Mouse (Mus musculus): ENCODE data around the gene Gstm2. TPM values are rescaled to one million over a fixed set of nuclear protein-coding genes. Genes with fewer than 3 reads are reported as not detected.

The Gstm2 gene
- polyA plus RNA-seq, 1 experiment from 2014 or later = 7.9 TPM

GRCm38 (mm10) chr3:107940524-107940923, 45.7 kb downstream of the Gstm2 start:
- ATAC-seq (ENCODE audit: low FRiP score) = no peak
- no peak overlapping the region for H3K27ac ChIP-seq
- H3K4me1 ChIP-seq (replicated peaks; ENCODE audit: control insufficient read depth, insufficient read depth, low read length) = 0 out of 2 replicates have a peak, but pooled peaks cover 6% of the 10 kb centered on the region

DNA sequence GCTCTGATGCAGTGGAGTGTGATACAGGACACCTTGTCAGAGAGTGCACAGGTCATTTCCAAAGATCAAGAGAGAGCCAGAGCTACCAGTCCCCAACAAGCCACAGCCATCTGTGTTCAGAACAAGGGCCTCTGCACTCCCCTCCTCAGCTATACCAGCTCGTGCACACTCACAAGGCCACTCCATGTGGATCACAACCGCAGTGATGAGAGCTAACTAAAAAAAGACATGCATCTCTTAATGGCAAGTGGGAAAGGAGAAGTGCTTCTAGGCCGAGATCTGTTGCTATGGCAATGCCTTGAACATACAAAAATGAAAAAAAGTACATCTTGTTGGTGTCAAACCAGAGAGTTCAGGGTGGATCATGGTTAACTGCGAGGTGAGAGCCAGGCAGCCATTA, 46.4 kb downstream of the Gstm2 start:
- no peaks in the 10 kb centered on the region for H3K9me3 ChIP-seq (ENCODE audit: control insufficient read depth, low read length)
- H3K27ac ChIP-seq = no peak overlapping the region
- ATAC-seq (ENCODE audit: low FRiP score) = no peak
- H3K4me3 ChIP-seq (replicated peaks; ENCODE audit: low read length) = no peak overlapping the region
- 0 out of 2 replicates have a peak, but pooled peaks cover 6% of the 10 kb centered on the region for H3K4me1 ChIP-seq (replicated peaks; ENCODE audit: control insufficient read depth, insufficient read depth, low read length)
- H3K4me2 ChIP-seq (replicated peaks) = no peak overlapping the region
- 60% methylated on average over 4 of the region's 4 CpGs for WGBS
- no peaks in the 10 kb centered on the region for H3K36me3 ChIP-seq (replicated peaks; ENCODE audit: control insufficient read depth, insufficient read depth)
- no peaks in the 10 kb centered on the region for H3K27me3 ChIP-seq (ENCODE audit: control insufficient read depth, insufficient read depth, low read length)
- H3K9ac ChIP-seq = no peak overlapping the region
- DNase-seq (ENCODE audit: low spot score) = no peak

More at GRCm38 (mm10) chr3:107940524-107940923, 45.7 kb downstream of the Gstm2 start:
- Histone ChIP-seq H3K27me3 (ENCODE audit: control insufficient read depth, insufficient read depth, low read length) (no peaks in the 10 kb centered on the region), H3K4me3 (replicated peaks; ENCODE audit: low read length) (no peak overlapping the region), H3K4me2 (replicated peaks) (no peak overlapping the region), H3K9me3 (ENCODE audit: control insufficient read depth, low read length) (no peaks in the 10 kb centered on the region), H3K36me3 (replicated peaks; ENCODE audit: control insufficient read depth, insufficient read depth) (no peaks in the 10 kb centered on the region), H3K9ac (no peak overlapping the region)
- no peak for DNase-seq (ENCODE audit: low spot score)
- WGBS = 77% methylated on average over 7 of the region's 7 CpGs

GRCm38 (mm10) chr3:107939403-107939802, 46.9 kb downstream of the Gstm2 start:
- DNase-seq (ENCODE audit: low spot score) (no peak), ATAC-seq (ENCODE audit: low FRiP score) (no peak)
- Histone ChIP-seq H3K4me3 (replicated peaks; ENCODE audit: low read length) (no peak overlapping the region), H3K36me3 (replicated peaks; ENCODE audit: control insufficient read depth, insufficient read depth) (no peaks in the 10 kb centered on the region), H3K4me1 (replicated peaks; ENCODE audit: control insufficient read depth, insufficient read depth, low read length) (0 out of 2 replicates have a peak, but pooled peaks cover 6% of the 10 kb centered on the region), H3K27me3 (ENCODE audit: control insufficient read depth, insufficient read depth, low read length) (no peaks in the 10 kb centered on the region), H3K9ac (no peak overlapping the region), H3K4me2 (replicated peaks) (no peak overlapping the region), H3K9me3 (ENCODE audit: control insufficient read depth, low read length) (no peaks in the 10 kb centered on the region), H3K27ac (no peak overlapping the region)
- WGBS = 46% methylated on average over 3 of the region's 3 CpGs

DNA sequence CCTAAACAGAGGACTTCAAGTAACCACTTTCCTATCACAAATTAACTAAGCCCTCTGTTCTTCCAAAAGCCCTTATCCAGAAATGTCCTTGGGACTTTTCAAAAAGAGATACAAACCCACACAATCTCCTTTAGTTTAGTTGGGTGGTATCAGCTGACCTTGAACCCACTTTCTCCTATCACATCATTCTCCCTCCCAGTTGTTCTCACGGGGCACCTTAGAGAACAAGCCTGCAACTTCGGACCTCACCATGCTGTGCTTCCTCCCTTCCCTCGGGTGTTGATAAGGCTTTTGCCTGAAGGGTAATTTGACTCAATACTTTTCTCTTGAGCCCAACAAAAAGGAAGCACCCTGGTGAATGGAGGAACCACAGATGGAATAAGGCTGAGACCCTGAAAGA, 50.4 kb downstream of the Gstm2 start:
- Histone ChIP-seq H3K27me3 (ENCODE audit: control insufficient read depth, insufficient read depth, low read length) (no peaks in the 10 kb centered on the region), H3K9me3 (ENCODE audit: control insufficient read depth, low read length) (no peaks in the 10 kb centered on the region), H3K4me3 (replicated peaks; ENCODE audit: low read length) (no peak overlapping the region), H3K4me1 (replicated peaks; ENCODE audit: control insufficient read depth, insufficient read depth, low read length) (peaks cover 6% of the 10 kb centered on the region; the same call in 1 of the 2 replicates), H3K9ac (no peak overlapping the region), H3K27ac (no peak overlapping the region), H3K36me3 (replicated peaks; ENCODE audit: control insufficient read depth, insufficient read depth) (no peaks in the 10 kb centered on the region), H3K4me2 (replicated peaks) (no peak overlapping the region)
- DNase-seq (ENCODE audit: low spot score) (no peak), ATAC-seq (ENCODE audit: low FRiP score) (no peak)
- WGBS = 78% methylated on average over 3 of the region's 3 CpGs

GRCm38 (mm10) chr3:107935268-107935667, 51.0 kb downstream of the Gstm2 start:
- no peak for ATAC-seq (ENCODE audit: low FRiP score)
- Histone ChIP-seq H3K27me3 (ENCODE audit: control insufficient read depth, insufficient read depth, low read length) (no peaks in the 10 kb centered on the region), H3K36me3 (replicated peaks; ENCODE audit: control insufficient read depth, insufficient read depth) (no peaks in the 10 kb centered on the region), H3K4me1 (replicated peaks; ENCODE audit: control insufficient read depth, insufficient read depth, low read length) (peaks cover 12% of the 10 kb centered on the region; the same call in 1 of the 2 replicates), H3K9me3 (ENCODE audit: control insufficient read depth, low read length) (no peaks in the 10 kb centered on the region), H3K27ac (no peak overlapping the region), H3K4me3 (replicated peaks; ENCODE audit: low read length) (no peak overlapping the region), H3K9ac (no peak overlapping the region), H3K4me2 (replicated peaks) (no peak overlapping the region)
- DNase-seq (ENCODE audit: low spot score) = no peak
- 88% methylated on average over 3 of the region's 3 CpGs for WGBS

DNA sequence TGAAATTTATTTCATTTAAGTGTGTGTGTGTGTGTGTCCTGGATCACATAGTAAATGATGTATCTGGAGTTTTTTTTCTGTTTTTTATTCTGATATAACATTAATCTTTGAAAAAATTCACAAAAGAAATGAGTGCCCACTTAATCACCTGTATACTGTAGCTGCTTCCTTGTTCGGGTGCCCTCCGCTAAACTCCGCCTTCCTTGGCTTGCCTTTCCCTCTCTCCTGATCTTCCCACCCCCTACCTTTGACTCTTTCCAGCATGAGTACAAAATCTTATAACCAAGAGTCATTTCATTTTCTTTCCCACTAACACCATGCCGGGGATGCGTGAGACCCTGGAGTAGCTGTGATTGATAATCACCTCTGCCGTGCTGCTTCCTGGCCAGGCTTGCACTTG, 54.1 kb downstream of the Gstm2 start:
- DNase-seq (ENCODE audit: low spot score) (no peak), ATAC-seq (ENCODE audit: low FRiP score) (no peak)
- Histone ChIP-seq H3K4me2 (replicated peaks) (no peak overlapping the region), H3K27me3 (ENCODE audit: control insufficient read depth, insufficient read depth, low read length) (no peaks in the 10 kb centered on the region), H3K4me1 (replicated peaks; ENCODE audit: control insufficient read depth, insufficient read depth, low read length) (peaks cover 13% of the 10 kb centered on the region; the same call in 1 of the 2 replicates), H3K36me3 (replicated peaks; ENCODE audit: control insufficient read depth, insufficient read depth) (no peaks in the 10 kb centered on the region), H3K4me3 (replicated peaks; ENCODE audit: low read length) (no peak overlapping the region), H3K9ac (no peak overlapping the region), H3K9me3 (ENCODE audit: control insufficient read depth, low read length) (no peaks in the 10 kb centered on the region), H3K27ac (no peak overlapping the region)
- 61% methylated on average over 6 of the region's 6 CpGs for WGBS

Other genes with a start within 250 kb of the Gstm2 start
- 7.8 and 7.9 TPM in 2 replicates for gene Csf1, start 226.0 kb downstream of the Gstm2 start, polyA plus RNA-seq (2014; fragmentation: Nextera tagmentation; extraction: Ambion mirVana)
- gene Eps8l3, start 109.2 kb downstream of the Gstm2 start, polyA plus RNA-seq (2014; fragmentation: Nextera tagmentation; extraction: Ambion mirVana) = not detected in 2 replicates
- gene Gstm5, start 90.6 kb downstream of the Gstm2 start, polyA plus RNA-seq (2014; fragmentation: Nextera tagmentation; extraction: Ambion mirVana) = 255 and 259 TPM in 2 replicates
- 45.8 and 54.6 TPM in 2 replicates for gene Gstm7, start 54.6 kb downstream of the Gstm2 start, polyA plus RNA-seq (2014; fragmentation: Nextera tagmentation; extraction: Ambion mirVana)
- gene Gstm6, start 42.7 kb downstream of the Gstm2 start, polyA plus RNA-seq (2014; fragmentation: Nextera tagmentation; extraction: Ambion mirVana) = 8.1 and 9.3 TPM in 2 replicates
- not detected in 2 replicates for gene Gstm3, start 17.2 kb downstream of the Gstm2 start, polyA plus RNA-seq (2014; fragmentation: Nextera tagmentation; extraction: Ambion mirVana)
- gene Gstm1, start 31.5 kb upstream of the Gstm2 start, polyA plus RNA-seq (2014; fragmentation: Nextera tagmentation; extraction: Ambion mirVana) = 92.3 and 106 TPM in 2 replicates
- gene Gstm4, start 58.4 kb upstream of the Gstm2 start, polyA plus RNA-seq (2014; fragmentation: Nextera tagmentation; extraction: Ambion mirVana) = 17.5 and 19.1 TPM in 2 replicates
- 43.8 and 45.5 TPM in 2 replicates for gene Ampd2, start 100.2 kb upstream of the Gstm2 start, polyA plus RNA-seq (2014; fragmentation: Nextera tagmentation; extraction: Ambion mirVana)
- gene Gnat2, start 106.3 kb upstream of the Gstm2 start, polyA plus RNA-seq (2014; fragmentation: Nextera tagmentation; extraction: Ambion mirVana) = 0.33 and 0.48 TPM in 2 replicates
- 132 and 142 TPM in 2 replicates for gene Gnai3, start 159.7 kb upstream of the Gstm2 start, polyA plus RNA-seq (2014; fragmentation: Nextera tagmentation; extraction: Ambion mirVana)
- gene Gpr61, start 168.4 kb upstream of the Gstm2 start, polyA plus RNA-seq (2014; fragmentation: Nextera tagmentation; extraction: Ambion mirVana) = 3.6 and 3.9 TPM in 2 replicates
- gene Amigo1, start 199.9 kb upstream of the Gstm2 start, polyA plus RNA-seq (2014; fragmentation: Nextera tagmentation; extraction: Ambion mirVana) = 11.1 and 11.3 TPM in 2 replicates
- gene Cyb561d1, start 214.8 kb upstream of the Gstm2 start, polyA plus RNA-seq (2014; fragmentation: Nextera tagmentation; extraction: Ambion mirVana) = 2.4 and 2.7 TPM in 2 replicates
- 20.0 and 21.1 TPM in 2 replicates for gene Atxn7l2, start 224.5 kb upstream of the Gstm2 start, polyA plus RNA-seq (2014; fragmentation: Nextera tagmentation; extraction: Ambion mirVana)
- gene Sypl2, start 240.2 kb upstream of the Gstm2 start, polyA plus RNA-seq (2014; fragmentation: Nextera tagmentation; extraction: Ambion mirVana) = 0.17 and 0.50 TPM in 2 replicates

Measured in hindbrain, embryonic 14.5 days (tissue).